Mouse (Mus musculus): Measurements from ENCODE around the gene Pgc. TPM values are rescaled to one million over a fixed set of nuclear protein-coding genes. Genes with fewer than 3 reads are reported as not detected.

Gene Pgc
- polyA plus RNA-seq, 1 experiment from 2014 or later, result not detected

Other genes with a start within 250 kb of the Pgc start
- 14.7 and 15.2 TPM in 2 replicates for gene Taf8, start 224.6 kb upstream of the Pgc start, polyA plus RNA-seq (2015; fragmentation: Nextera tagmentation; extraction: Ambion mirVana)
- gene Ccnd3, start 221.8 kb upstream of the Pgc start, polyA plus RNA-seq (2015; fragmentation: Nextera tagmentation; extraction: Ambion mirVana), result 422 and 473 TPM in 2 replicates
- 16.5 and 18.0 TPM in 2 replicates for gene Bysl, start 115.3 kb upstream of the Pgc start, polyA plus RNA-seq (2015; fragmentation: Nextera tagmentation; extraction: Ambion mirVana)
- gene Med20, start 115.3 kb upstream of the Pgc start, polyA plus RNA-seq (2015; fragmentation: Nextera tagmentation; extraction: Ambion mirVana), result 21.6 and 26.0 TPM in 2 replicates
- gene Gm20517, start 115.3 kb upstream of the Pgc start, polyA plus RNA-seq (2015; fragmentation: Nextera tagmentation; extraction: Ambion mirVana), result 2.1 and 2.4 TPM in 2 replicates
- 2.8 and 3.7 TPM in 2 replicates for gene Usp49, start 96.2 kb upstream of the Pgc start, polyA plus RNA-seq (2015; fragmentation: Nextera tagmentation; extraction: Ambion mirVana)
- gene Tomm6, start 38.5 kb upstream of the Pgc start, polyA plus RNA-seq (2015; fragmentation: Nextera tagmentation; extraction: Ambion mirVana), result 193 and 205 TPM in 2 replicates
- 1.5 and 1.6 TPM in 2 replicates for gene Frs3, start 37.8 kb upstream of the Pgc start, polyA plus RNA-seq (2015; fragmentation: Nextera tagmentation; extraction: Ambion mirVana)
- gene Gm21981, start 32.4 kb upstream of the Pgc start, polyA plus RNA-seq (2015; fragmentation: Nextera tagmentation; extraction: Ambion mirVana), result 0.07 TPM in 1 of 2 replicates, not detected in the other
- not detected in 2 replicates for gene Prickle4, start 32.1 kb upstream of the Pgc start, polyA plus RNA-seq (2015; fragmentation: Nextera tagmentation; extraction: Ambion mirVana)
- 4.6 and 5.3 TPM in 2 replicates for gene Tfeb, start 10.2 kb downstream of the Pgc start, polyA plus RNA-seq (2015; fragmentation: Nextera tagmentation; extraction: Ambion mirVana)
- gene Mdfi, start 107.8 kb downstream of the Pgc start, polyA plus RNA-seq (2015; fragmentation: Nextera tagmentation; extraction: Ambion mirVana), result 0.76 and 1.2 TPM in 2 replicates
- gene Foxp4, start 197.8 kb downstream of the Pgc start, polyA plus RNA-seq (2015; fragmentation: Nextera tagmentation; extraction: Ambion mirVana), result 4.6 and 4.8 TPM in 2 replicates

Measured in liver, embryonic 15.5 days (tissue).